Mouse (Mus musculus): ENCODE results near the gene Gpx4. TPM values are rescaled to one million over a fixed set of nuclear protein-coding genes. Genes with fewer than 3 reads are reported as not detected.

Gene Gpx4
- total RNA-seq (2022): 100 to 1,000 TPM; 472 to 551 (median 538) TPM

DNA sequence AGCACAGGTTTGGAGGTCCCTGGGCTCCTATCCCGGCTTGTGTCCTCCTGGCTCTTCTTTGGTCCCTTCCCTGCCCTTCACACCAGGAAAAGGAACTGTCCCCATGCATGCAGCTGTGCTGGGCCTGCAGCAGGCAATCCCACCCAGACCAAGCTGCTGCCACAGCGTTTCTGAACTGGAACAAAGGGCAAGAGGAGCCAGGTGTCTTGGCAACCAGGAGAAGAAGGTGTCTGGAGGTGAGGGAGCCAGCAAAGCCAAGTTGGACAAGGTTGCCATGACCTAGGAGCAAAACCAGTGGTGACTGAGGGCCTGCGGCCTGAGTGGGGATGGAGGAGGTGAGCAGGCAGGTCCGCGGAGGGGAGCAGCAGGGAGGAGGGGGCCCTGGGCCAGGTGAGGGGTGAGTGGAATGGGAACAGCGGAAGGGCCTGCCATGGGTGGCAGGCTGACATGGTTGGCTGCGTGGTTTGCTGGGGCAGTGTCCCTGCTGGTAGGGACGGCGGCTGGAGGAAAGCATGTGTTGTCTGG, at the start of gene Gpx4:
TSS of gene Gpx4 (plus strand) at position 126 of the 525 bp plus-strand sequence.
- DNase-seq (ENCODE audit: low spot score in 2 of 2): no peak

DNA sequence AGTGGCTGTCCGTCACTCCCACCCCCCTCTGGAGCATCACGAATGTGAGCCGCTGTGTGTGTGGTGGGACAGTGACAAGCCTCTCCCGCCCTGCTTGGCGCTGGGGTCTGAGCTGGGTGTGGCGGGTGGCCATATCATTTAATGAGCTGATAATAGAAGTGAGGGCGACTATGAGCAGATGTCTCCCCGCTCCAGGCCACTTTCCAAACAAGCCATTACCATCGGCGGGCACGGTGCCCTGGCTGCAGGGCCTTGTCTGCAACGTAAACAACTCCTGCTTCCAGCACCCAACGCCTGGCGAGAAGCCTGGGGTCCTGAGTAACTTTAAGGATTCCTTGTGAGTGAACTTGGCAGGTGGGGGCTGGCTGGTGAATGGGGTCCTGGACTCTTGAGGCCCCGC, 49.1 kb upstream of the Gpx4 start:
- DNase-seq (ENCODE audit: low spot score in 2 of 2): no peak

DNA sequence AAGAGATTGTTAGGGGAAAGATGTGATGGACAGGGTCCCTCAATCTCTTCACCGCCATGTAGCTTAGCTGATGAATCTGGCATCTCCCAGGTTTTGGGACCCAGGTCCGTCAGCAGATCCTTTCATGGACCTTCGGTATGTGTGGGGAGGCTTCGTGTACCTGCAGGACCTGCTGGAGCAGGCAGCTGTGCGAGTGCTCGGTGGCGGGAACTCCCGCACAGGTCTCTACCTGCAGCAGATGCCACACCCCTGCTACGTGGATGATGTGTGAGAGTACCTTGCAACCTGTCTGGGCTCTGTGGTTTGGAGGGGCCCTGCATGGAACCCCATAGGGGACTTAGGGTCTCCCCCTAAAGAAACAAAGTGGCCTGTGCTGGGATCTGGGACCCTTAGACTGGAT, 45.0 kb upstream of the Gpx4 start:
- DNase-seq (ENCODE audit: low spot score in 2 of 2): no peak

DNA sequence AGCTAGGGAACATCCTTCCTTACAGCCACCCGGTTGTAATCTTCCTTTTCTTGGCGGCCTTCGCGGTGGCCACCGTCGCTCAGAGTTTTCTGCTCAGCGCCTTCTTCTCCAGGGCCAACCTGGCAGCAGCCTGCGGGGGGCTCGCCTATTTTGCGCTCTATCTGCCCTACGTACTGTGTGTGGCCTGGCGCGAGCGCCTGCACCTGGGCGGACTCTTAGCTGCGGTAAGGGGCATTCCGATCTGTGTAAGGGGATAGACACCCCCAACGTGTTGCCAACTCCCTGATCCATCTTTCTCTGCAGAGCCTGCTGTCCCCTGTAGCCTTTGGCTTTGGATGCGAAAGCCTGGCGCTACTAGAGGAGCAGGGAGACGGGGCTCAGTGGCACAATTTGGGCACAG, 44.1 kb upstream of the Gpx4 start:
- DNase-seq (ENCODE audit: low spot score in 2 of 2): no peak

DNA sequence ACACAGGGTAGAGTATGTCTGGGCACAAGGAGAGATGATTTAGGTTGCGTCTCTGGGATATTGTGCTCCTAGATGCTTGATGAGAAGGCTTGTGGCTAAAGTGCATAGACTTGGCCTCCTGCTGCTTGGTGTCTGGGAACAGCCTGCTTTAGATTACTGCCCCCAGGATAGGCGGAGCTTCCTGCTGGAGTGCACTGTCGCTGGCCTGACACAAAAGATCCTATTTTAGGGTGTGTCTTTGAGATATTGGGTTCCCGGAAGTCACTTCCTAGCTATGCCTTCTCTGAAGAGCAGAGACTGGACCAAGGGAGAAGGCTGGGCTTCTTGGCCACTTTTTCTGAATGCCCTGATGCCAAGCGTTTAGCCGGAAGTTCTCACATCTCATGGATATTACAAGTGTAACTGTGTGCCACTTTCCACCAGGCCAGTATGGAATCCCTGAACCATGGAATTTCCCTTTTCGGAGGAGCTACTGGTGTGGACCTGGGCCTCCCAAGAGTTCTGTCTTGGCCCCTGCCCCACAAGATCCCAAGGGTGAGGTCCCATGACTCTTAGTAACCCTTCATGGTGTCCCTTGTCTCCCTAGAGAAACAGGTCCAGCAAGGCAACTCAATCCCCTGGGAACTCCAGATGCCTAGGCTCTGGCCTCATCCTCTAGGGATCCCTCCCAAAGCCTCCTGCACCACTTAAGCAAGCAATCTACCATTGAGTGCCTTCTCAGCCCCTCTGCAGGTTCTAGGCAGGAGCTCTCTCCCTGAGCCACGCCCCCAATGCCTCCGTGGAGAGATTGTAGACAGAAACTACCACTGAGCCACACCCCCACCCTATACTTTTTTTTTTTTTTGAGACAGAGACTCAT, 43.4 kb upstream of the Gpx4 start:
- no peak for DNase-seq (ENCODE audit: low spot score in 2 of 2)

DNA sequence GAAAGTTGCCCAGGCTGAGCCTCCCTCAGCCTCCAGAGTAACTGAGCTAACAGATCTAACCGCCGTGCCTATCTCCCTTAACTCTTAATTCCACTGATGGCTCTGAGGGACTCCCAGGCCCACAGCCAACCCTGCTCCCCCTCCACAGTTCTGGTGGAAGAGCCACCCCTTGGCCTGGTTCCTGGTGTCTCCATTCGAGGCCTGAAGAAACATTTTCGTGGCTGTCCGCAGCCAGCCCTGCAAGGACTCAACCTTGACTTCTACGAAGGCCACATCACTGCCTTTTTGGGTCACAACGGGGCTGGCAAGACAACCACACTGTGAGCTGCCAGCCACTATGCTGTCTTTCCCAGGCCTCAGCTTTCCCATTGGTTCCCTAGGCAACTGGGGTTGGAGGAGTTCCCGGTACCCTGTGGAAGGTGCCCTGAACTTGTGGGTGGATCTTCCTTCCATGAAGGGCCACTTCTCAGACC, 42.7 kb upstream of the Gpx4 start:
- no peak for DNase-seq (ENCODE audit: low spot score in 2 of 2)

DNA sequence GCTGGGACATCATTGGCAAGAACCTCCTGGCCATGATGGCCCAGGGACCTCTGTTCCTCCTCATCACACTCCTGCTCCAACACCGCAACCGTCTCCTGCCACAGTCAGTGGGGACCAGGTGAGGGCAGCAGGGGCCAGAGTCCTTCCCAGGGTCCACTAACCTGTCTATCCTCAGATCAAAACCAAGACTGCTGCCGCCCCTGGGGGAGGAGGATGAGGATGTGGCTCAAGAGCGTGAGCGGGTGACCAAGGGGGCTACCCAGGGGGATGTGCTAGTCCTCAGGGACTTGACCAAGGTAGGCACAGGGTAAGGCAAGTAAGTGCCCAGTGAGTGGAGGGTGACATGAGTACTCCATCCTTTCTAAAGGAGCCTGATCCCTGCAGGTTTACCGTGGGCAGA, 35.2 kb upstream of the Gpx4 start:
- DNase-seq (ENCODE audit: low spot score in 2 of 2): no peak

DNA sequence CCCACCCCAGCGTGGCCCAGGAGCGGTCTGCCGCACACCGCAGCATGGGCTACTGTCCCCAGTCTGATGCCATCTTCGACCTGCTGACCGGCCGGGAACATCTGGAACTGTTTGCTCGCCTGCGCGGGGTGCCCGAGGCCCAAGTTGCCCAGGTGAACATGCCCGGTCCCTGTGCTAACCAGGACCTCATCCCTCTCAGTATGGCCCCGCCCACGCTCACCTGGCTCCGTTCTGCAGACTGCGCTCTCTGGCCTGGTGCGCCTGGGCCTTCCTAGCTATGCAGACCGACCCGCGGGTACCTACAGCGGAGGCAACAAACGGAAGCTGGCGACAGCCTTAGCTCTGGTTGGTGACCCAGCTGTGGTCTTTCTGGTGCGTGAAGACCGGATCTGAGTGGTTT, 33.4 kb upstream of the Gpx4 start:
- DNase-seq (ENCODE audit: low spot score in 2 of 2): no peak

DNA sequence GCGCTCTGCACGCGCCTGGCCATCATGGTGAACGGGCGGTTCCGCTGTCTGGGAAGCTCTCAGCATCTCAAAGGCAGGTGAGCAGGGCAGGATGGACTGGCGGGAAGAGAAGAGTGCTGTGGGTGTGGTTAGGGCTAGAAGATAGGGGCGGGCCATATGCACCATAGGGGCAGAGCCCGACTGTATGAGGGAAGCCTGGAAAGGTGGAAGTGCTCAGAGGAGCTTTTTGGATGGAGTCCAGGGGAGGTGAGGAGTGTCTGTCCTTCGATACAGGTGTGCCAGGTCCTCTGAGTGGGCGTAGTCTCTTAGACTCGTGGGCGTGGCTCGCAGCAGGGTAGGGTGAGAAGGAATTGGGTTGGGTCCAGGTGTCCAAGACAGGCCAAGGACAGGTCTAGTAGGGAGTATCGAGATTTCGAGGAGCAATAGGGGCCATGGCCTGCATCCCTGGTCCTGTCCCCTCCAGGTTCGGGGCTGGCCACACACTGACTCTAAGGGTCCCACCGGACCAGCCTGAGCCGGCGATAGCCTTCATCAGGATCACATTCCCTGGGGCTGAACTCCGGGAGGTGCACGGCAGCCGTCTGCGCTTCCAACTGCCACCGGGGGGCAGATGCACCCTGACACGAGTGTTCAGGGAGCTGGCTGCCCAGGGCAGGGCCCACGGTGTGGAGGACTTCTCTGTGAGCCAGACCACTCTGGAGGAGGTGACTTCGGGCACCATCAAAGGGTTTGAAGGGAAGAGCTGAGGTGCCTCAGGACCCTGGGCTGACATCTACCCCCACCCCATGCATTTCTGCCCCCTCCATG, 32.3 kb upstream of the Gpx4 start:
- no peak for DNase-seq (ENCODE audit: low spot score in 2 of 2)

DNA sequence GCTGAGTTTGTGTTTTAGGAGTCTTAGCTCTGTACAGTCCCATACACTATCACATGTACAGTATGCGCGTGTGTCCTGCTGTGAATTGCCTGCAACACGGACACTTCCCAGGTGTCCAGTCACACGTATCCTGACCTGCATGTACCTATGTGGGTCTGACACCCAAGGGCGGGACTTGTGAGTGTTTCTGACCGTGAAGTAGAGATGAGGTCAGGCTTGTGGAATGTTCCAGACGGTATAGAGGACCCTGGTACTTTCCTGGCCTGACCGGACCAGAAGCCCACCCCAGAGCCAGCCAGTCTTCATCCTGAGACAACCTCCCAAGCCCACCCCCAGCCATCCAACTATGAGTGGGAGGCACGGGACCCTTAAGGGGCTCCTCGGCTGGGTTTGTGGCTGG, 31.4 kb upstream of the Gpx4 start:
- DNase-seq (ENCODE audit: low spot score in 2 of 2): no peak

DNA sequence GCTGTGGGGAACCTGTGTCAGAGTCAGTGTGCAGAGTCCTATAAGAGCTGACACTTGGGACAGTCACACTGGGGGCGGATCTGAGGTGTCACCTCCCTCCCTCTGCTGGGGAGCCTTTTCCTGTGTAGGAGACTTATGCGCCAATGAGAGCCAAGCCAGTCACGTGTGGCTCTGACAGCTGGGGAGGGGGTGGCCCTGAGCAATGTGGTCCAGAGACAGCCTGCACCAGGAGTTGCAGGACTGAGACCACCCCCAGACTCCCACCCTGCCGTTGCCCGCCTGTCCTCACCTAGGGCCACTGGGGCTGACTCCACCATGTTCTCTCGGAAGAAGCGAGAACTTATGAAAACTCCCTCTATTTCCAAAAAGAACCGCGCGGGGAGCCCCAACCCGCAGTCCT, 30.5 kb upstream of the Gpx4 start, which contains the start of gene Arhgap45:
TSS of gene Arhgap45 (plus strand) at position 143 of the 400 bp plus-strand sequence.
- DNase-seq (ENCODE audit: low spot score in 2 of 2): no peak

DNA sequence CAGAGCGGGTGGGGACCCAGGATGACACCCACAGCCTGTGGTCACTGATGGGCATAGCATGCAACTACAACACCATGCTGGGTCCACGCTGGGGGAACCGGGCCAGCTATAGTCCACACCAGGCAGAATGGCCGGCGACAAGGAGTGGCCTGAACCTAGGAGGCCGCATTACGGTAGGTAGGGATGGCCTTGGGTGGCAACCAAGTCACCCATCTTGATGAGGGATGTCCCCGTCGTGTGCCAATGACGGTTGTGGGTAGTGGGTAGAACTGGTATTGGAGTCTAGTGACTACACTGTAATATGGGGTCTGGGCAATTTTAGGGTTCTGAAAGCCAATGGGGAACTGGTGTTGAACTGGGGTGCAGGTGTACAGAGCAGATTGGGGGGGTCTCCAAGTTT, 30.0 kb upstream of the Gpx4 start:
- DNase-seq (ENCODE audit: low spot score in 2 of 2): no peak

DNA sequence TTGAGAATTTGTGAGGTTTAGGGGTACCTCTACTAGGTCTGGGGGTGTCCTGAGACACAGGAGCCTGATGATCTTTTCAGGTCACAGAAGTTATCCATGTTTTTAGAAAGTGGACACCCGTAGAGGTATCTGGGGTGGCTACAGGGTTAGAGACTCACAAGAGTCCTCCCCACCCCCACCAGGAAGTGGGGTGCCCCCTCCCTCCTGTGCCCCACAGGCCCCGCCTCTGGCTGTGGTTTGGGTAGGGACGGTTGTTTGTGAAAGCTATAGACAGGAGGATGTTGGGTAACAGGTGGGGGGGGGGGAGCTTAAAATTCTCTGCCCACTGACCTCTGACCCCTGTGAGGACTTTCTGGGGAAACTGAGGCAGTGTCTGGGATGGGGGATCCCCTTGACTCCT, 29.6 kb upstream of the Gpx4 start:
- DNase-seq (ENCODE audit: low spot score in 2 of 2): no peak

DNA sequence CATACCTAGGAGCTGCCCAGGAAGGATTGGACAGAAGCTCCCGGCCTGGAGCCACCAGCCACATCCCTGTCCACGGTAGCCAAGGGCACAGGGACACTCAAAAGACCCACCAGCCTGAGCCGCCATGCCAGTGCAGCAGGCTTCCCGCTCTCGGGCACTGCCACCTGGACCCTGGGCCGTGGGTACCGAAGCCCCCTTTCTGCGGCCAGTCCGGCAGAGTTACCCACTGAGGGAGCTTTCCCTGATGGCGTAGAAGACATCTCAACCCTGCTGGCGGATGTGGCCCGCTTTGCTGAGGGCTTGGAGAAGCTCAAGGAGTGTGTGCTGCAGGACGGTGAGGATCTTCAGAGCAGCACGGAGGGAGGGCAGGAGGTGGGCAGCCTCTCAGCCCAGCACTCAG, 29.2 kb upstream of the Gpx4 start:
- no peak for DNase-seq (ENCODE audit: low spot score in 2 of 2)

DNA sequence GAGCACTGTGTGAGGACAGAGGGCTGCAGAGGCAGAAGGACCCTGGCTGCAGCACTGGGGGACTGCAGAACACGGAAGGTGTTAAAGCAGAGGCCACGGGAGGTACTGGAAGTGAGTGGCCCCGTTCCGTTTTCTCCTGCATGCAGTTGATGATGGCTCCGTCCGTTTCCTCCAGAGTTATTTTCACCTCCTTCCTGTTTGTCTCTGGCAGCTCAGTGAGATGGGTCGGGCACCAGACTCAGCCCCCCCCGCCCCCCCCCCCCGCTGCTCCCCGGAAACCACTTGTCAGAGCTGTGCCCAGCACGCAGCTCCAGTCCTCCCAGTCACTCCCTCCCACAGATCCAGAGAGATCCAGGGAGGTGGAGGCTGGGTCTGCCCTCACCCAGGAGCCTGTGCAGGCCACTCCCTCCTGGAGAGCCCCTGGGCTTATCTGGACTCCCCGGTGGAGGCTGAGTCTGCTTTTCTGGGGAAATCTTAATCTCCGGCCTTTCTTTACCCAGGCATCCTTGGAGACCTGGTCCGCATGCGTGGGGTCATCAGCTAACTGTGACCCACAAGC, 28.1 kb upstream of the Gpx4 start:
- DNase-seq (ENCODE audit: low spot score in 2 of 2): no peak

DNA sequence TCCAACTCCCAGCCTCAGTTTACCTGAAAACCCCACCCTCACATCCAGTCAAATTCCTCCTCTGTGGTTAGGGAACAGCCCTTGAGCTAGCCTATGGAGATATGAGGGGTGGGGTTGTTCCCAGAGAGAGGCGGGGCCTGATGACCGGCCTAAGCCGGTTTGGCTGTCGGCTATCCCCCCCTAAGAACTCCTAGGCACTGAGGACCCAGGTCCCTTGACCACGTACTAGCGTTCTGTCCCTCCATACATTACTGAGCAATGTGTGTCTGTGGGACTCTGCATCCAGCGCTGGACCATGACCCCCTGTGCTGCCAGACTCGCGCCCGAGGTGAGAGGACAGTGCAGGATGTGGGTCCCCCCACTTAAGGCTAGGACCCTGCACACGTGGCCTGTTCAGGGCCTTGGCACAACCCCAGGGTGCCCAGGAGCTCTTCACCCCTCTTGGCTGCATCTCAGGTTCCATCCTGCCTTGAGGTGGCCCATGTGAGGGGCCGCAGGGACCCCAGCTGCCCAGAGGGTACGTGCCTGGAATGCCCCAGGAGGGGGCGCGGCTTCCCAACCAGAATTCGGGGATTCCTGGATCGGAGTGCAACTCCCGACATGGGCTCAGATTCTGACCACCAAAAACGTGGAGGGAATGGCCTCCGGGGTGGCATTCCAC, 27.4 kb upstream of the Gpx4 start:
- DNase-seq (ENCODE audit: low spot score in 2 of 2): no peak

DNA sequence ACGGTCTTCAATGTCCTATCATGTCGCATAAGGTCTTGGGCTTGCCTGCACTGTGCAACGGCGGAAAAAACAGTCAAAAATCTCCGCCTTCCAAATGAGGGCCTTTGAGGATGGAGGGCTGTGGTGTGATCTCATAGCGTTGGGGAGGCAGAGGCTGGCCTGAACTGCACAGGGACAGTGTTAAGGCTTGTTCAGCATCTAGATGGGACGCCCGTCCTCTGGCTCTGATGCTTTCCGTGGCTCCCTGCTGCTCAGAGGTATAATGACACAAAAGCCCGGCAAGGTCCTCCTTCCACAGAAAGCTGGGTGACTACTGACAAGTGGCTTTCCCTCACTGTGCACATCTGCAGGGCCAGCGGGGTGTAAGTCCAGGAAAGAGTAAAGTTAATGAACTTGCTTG, 26.8 kb upstream of the Gpx4 start:
- no peak for DNase-seq (ENCODE audit: low spot score in 2 of 2)

DNA sequence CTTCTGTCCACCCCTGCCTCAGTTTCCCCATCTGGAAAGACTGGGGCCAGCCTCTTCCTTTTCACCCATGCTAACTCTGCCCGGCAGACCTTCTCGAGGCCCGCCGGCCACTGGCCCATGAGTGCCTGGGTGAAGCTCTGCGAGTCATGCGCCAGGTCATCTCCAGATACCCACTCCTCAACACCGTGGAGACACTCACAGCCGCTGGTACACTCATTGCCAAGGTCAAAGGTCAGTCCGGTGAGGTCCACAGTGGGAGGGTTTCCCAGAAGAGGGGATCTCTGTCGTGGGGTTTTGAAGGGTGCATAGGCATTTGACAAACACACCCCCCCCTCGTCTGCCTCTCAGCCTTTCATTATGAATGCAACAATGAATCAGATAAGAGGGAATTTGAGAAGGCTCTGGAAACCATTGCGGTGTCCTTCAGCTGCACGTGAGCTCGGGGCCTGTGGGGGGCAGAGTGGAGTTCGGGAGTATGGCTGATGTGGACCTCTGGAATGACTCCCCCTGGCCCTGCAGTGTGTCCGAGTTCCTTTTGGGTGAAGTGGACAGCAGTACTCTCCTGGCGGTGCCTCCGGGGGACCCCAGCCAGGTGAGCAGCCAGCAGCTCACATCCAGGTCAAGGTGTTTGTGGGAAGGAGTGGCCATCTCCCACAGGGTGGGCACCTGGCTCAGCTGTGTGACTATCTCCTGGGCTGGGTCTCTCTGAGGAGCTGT, 26.2 kb upstream of the Gpx4 start:
- DNase-seq (ENCODE audit: low spot score in 2 of 2): no peak

DNA sequence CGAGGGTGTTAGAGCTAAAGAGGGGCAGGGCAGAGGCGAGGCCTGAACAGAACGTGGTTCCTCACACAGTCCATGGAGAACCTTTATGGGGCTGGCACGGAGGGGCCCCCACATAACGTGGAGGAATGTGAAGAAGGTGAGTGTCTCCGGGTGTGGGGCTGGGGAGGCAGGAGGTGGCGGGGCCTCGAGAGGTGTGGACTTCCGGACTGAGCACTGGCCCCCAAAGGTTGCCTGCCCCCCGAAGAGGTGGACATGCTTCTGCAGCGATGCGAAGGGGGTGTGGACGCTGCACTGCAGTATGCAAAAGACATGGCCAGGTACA, 25.7 kb upstream of the Gpx4 start:
- no peak for DNase-seq (ENCODE audit: low spot score in 2 of 2)

DNA sequence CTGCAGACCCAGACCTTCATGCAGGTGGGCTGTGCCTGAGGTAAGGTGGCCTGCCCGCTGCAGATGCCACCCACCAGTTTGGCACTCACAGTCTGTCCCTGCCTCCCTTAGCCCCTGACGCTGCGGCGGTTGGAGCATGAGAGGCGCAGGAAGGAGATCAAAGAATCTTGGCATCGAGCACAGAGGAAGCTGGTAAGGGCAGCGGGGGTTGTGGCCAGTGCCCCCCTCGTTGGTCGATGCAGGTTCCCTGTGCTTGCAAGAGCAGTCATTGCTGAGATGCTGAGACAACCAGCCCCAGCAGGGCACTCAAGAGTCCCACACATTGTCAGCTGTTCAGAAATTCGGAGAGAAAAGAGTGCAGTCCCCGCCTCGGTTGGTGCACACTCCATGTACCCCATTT, 24.8 kb upstream of the Gpx4 start:
- no peak for DNase-seq (ENCODE audit: low spot score in 2 of 2)

DNA sequence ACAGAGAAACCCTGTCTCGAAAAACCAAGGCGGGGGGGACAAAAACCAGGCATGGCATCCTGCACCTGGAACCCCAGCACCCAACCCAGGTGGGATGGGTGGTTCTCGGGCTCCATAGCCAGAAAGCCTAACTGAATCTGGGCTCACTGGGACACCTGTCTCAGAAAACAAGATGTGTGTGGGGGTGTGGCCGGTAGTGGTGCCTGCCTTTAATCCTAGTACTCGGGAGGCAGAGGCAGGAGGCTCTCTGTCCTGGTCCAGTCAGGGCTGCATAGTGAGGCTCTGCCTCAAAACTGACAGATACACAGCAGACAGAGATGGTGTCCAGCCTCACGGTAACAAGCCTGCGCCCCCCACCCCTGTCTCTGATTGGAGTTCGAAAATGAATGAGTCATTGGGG, 24.2 kb upstream of the Gpx4 start:
- no peak for DNase-seq (ENCODE audit: low spot score in 2 of 2)
